Mouse (Mus musculus): ENCODE measurements around the gene Magea1. TPM values are rescaled to one million over a fixed set of nuclear protein-coding genes. Genes with fewer than 3 reads are reported as not detected.
"Not testable (repeated sequence)": the region's sequence is repeated elsewhere in the genome, so short reads cannot be mapped to it uniquely, and the experiment has no call there.

The Magea1 gene
- not detected for total RNA-seq (2022)

DNA sequence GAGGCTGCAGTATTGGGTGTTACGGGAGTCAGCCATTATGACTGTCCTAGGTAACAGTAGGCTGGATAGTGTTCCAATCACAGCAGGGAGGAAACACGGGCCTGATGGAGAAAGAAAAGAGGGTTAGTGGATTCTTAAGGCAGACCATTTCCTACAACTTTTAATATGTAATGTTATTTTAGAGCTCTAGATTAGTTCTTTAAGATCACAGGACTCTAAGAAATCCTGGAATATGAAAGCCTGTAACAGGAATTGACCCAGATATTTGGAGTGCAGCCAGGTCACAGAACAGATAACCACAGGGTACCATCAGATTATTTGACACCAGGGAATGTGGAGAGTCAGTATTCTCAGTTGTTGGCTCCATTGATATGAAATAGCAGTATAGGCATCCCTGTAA is at the start of gene Magea1:
Gene Magea1, minus strand, starts transcription at position 101 of the 400 bp plus-strand sequence.
- not testable (repeated sequence) for DNase-seq (ENCODE audit: low spot score in 2 of 2)

DNA sequence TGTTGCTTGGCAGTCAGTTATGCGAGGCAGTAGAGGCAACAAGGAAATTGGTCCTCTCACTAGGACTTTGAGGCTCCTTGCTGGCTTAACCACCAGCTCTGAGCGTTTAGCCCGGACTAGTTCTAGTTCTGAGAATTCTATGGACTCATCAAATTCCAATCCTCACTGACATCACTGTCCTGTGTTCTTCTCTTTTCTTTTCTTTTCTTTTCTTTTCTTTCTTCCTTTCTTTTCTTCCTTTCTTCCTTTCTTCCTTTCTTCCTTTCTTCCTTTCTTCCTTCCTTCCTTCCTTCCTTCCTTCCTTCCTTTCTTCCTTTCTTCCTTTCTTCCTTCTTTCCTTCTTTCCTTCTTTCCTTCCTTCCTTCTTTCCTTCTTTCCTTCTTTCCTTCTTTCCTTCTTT is 38.7 kb upstream of the Magea1 start, which contains the start of gene Cldn34b2:
Gene Cldn34b2, minus strand, starts transcription at position 101 of the 400 bp plus-strand sequence.
- DNase-seq (ENCODE audit: low spot score in 2 of 2) = not testable (repeated sequence)

DNA sequence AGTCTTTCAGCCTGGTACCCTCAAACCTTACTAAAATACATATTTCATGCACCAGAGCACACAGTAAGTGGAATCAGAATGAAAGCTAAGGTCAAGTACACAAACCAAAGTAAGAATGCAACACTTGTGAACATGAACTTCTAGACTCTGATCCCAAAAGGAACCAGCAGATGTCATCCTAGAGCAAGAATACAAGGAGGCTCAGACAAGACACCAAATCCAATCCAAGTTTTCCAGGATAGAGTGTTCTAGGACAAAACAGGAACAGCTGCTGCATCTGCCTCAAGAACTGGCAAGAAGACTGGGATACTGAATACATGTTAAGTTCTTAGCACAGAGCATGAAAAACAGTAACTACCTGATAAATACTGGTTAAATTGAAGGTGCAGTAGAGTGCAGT is 8.4 kb upstream of the Magea1 start:
- no peak for DNase-seq (ENCODE audit: low spot score in 2 of 2)

DNA sequence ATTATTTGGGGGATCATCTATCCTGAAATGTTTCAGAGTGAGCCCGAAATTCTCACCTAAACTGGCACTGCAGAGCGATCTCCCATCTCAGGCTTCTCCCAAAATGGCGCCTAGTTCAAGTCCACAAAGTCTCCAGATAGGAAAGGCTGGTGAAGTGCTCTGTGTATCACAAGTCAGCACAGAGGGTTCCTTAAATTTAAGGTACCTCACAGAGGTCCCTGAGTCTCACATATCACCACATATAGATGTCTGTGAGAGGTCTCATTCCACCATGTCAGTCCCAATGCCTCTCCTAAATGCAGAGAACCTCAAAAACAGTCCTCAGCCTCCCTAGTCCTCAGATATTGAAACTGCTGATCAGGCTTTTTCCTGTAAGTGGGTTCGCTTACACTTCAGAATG is 4.0 kb upstream of the Magea1 start, which contains the start of gene Magea2:
Gene Magea2, minus strand, starts transcription at position 101 of the 400 bp plus-strand sequence.
- DNase-seq (ENCODE audit: low spot score in 2 of 2) = not testable (repeated sequence)

DNA sequence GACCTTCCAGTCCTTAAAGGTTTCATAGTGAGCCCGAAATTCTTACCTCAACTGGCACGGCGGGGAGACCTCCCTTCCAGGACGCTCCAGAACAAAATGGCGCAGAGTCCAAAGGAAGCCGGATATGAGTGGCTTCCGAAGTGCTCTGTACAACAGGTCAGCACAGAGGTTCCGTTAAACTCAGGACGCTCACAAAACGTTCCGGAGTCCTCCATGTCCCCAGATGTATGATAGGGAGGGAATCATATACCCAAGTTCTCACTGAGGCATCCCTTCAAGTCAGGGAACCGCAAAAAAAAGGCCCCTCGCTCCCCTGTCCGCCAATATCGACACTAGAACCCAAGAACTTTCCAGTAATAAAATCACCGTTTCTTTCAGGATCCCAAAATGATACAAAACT is 26.5 kb downstream of the Magea1 start, which contains the start of gene Magea5:
Gene Magea5, minus strand, starts transcription at position 101 of the 400 bp plus-strand sequence.
- DNase-seq (ENCODE audit: low spot score in 2 of 2) = not testable (repeated sequence)

Other genes starting within 250 kb of the Magea1 start
- gene Cldn34b1, start 199.5 kb downstream of the Magea1 start, total RNA-seq (2022) = not detected
- gene Magea6, start 153.8 kb downstream of the Magea1 start, total RNA-seq (2022) = not detected
- not detected for gene Magea3, start 140.3 kb downstream of the Magea1 start, total RNA-seq (2022)
- gene Magea8, start 93.9 kb downstream of the Magea1 start, total RNA-seq (2022) = not detected
- not detected for gene Magea5, start 26.6 kb downstream of the Magea1 start, total RNA-seq (2022)
- not detected for gene Magea2, start 3.9 kb upstream of the Magea1 start, total RNA-seq (2022)
- not detected for gene Cldn34b2, start 38.6 kb upstream of the Magea1 start, total RNA-seq (2022)
- 10 to 100 TPM; 11.0 to 19.8 (median 16.4) TPM for gene Sat1, start 126.7 kb upstream of the Magea1 start, total RNA-seq (2022)
- 10 to 100 TPM; 13.9 to 16.5 (median 15.4) TPM for gene Acot9, start 172.7 kb upstream of the Magea1 start, total RNA-seq (2022)